Mouse (Mus musculus) cerebellum, adult 18-20 months (tissue): ENCODE results near the gene Vwde.

ENCODE experiments used
- DNase-seq, 2 experiments: peaks; one replicate each; pipeline ENCODE4 v3.0.0; 2021

The Vwde gene

DNA sequence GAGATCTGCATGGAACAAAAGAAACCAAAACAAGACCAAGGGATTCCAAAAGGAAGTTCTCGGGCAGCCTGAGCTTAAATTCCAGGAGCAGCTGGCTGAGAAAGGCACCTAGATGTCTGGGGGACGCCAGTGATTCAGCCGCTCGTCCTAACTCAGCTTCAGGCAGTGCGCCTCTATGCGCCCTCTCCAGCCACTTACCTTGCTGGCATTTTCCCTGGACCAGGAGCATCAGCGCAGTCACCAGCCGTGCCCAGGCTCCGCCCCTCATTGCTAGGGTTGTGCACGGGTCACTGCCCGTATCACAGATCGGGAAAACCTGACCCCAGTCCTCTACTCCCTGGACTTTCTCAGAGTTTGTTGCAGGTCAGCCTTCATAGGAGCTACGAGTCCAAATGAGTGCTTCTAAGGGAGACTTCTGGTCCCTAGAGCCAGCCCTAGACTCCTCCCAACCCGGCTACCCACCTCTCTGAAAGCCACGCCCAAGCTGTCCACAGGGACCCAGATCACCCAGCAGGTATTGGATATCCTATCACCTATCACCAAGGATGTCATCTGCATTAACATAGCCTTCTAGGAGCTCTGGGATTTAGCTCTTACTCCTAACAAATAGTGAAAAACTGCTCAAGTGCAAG, at the start of gene Vwde:
Gene Vwde, minus strand, starts transcription at position 370 of the 632 bp plus-strand sequence.
- DNase-seq, result no peak

- DNase-seq, result no peak
Observed at GRCm38 (mm10) chr6:13255341-13255740, 30.6 kb upstream of the Vwde start.

GRCm38 (mm10) chr6:13248317-13248969, 23.7 kb upstream of the Vwde start:
- no peak for DNase-seq

GRCm38 (mm10) chr6:13206157-13206556, 18.6 kb downstream of the Vwde start:
- no peak for DNase-seq

GRCm38 (mm10) chr6:13197486-13197885, 27.3 kb downstream of the Vwde start:
- no peak for DNase-seq

DNA sequence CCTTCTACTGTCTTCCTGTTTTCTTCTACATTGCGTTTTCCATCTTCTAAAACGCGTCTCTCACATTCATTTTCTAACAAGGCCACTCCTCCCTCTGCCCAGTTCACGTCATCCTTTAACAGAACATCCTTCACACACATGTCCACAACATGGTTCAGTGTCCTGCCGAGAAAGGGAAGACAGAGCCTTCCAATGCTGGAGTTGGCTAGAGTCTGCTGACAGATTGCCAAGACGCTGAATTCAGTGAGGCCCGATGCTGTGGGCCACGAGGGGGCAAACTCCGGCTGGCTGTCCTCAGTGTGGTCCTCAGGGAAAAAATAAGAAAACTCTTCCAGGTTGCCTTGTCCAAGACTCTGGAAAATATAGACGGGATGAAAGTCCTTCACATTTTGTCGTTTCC, 37.9 kb downstream of the Vwde start:
- DNase-seq, result no peak

DNA sequence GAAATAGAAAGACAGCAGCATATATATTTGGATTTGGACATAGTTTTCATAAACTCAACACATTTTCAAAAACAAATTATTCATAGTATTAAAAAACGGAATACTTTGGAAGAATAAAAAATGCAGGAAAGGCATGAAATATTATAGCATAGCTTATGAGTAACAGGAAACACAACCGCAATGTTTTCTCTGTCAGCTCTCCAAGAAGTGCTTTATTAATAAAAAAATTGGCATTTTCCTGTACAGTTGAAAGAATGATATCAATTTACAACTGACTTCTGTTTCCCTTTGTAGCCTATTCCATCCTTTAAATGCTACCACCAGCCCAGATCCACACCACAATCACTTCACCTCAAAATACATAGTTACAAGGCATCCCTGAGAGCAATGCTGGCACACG, 44.7 kb downstream of the Vwde start:
- no peak for DNase-seq

- peak; percentile 3 to 4 for DNase-seq
Observed at GRCm38 (mm10) chr6:13169459-13170150, 55.2 kb downstream of the Vwde start.

- DNase-seq, result no peak
Observed at GRCm38 (mm10) chr6:13166240-13166937, 58.4 kb downstream of the Vwde start.

GRCm38 (mm10) chr6:13159437-13159836, 65.3 kb downstream of the Vwde start:
- DNase-seq, result peak in 1 of 2 experiments; percentile 2

DNA sequence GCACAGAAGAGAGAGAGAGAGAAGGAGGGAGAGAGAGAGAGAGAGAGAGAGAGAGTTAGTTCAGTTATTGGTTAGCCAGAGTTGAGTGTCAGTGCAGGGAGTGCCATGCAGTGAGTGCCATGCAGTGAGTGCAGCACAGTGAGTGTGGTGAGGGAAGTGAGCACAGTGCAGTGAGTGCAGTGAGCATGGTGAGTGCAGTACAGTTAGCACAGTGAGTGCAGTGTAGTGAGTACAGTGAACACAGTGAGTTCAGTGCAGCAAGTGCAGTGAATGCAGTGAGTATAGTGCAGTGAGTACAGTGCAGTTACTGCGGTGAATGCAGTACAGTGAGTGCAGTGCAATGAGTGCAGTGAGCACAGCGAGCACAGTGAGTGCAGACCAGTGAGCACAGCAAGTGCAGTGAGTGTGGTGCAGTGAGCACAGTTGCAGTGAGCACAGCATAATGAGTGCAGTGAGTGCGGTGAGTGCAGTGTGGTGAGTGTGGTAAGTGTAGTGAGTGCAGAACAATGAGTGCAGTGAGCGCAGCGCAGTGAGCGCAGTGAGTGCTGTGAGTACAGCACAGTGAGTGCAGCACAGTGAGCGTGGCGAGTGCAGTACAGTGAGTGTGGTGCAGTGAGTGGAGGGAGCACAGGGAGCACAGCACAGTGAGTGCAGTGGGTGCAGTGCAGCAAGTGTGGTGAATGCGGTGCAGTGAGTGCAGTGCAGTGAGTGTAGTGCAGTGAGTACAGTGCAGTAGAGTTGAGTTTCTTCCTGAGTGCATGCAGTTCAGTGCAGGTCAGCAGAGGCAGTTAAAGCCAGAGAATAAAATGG, 70.7 kb downstream of the Vwde start:
- DNase-seq, result no peak

- peak; percentile 27 to 34 for DNase-seq
Observed at GRCm38 (mm10) chr6:13152062-13152640, 72.6 kb downstream of the Vwde start.

DNA sequence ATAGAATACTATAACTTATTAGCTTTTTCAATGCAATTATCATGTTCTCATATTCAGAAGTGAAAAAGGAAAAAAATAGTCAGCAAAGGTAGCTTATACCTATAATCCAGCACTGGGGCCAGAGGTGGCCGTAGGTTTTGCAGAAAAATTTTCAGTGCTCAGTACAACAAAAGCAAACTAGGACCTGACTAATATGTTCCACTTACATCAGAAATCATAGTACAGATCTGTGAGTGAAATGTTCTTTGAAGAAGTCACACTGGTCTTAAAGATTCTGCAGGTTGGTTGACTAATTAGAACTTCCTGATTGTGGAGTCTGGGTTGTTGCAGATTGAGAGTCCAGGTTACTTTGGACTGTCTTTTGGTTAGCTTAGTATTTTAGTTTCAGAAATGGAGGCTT, 87.5 kb downstream of the Vwde start:
- DNase-seq, result no peak

DNA sequence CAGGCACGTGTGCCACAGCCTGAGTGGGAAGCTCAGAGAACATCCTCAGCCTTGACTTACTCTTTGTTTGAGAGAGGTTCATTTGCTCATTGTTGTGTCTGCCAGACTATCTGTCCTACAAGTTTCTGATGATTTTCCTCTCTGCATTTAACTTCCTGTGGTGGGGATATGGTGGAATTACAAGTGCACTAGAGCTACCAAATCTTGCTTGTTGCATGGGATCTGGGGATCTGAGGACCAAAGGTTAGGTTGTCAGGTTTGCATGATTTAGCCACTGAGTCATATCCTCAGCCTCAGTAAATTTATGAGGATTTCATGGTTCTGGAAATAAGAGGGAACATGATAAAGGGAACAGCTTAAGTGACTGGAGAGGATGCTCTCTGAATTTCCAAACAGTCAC, 116.1 kb downstream of the Vwde start:
- DNase-seq, result no peak
